Mouse (Mus musculus): ENCODE results near the gene Mroh2a. TPM values are rescaled to one million over a fixed set of nuclear protein-coding genes. Genes with fewer than 3 reads are reported as not detected.

Gene Mroh2a
- polyA plus RNA-seq, 1 experiment from 2014 or later, result 0.50 TPM

DNA sequence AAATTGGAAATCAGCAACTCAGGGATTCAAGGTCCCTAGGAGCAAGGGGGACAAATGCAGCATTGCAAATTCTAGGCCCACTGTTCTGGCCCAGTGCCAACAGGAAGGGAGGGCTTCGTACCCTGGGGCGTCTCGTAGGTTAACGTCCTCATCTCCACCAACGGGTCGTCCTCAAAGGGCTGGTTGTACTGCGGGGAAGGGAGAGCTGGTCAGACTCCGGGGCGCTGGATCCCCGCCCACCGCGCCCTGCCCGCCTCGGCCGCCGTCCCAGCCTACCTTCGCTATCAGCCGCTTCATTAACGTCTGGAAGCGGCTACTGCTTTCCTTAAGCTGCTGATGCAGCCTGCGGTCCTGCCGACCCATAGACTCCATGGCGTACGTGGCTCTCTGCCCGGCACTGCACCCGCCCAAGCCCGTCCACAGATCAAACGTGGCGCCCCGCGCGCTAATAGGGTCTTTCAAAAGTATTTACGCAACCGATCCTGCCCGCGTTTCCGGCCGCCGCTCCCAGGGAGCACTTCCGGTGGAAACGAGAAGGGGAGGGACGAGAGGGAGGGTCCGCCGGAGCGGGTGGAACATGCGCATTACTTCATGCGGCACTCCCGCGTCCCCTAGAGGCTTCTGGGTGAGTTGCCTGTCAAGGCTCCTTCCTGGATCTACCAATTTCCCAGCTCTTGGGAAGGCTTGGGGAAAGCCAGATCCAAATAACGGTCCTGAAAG, 50.5 kb downstream of the Mroh2a start, which contains the start of the genes Hjurp and Trpm8:
Gene Hjurp (minus strand): TSS at position 536 of the 720 bp plus-strand sequence.
Gene Trpm8 (plus strand): TSS at position 564 of the 720 bp plus-strand sequence.
- ATAC-seq (replicated peaks), result peak; percentile 98
- WGBS, result under 1% methylated on average over 50 of the region's 50 CpGs
- H3K4me2 ChIP-seq, result peak within 1 kb of the TSS; percentile 55
- H3K9ac ChIP-seq, result peak within 1 kb of the TSS; percentile 57
- peaks cover 22% of the 10 kb centered on the region for H3K4me1 ChIP-seq
- H3K36me3 ChIP-seq (replicated peaks), result peaks cover 7% of the 10 kb centered on the region
- H3K9me3 ChIP-seq, result peaks cover 6% of the 10 kb centered on the region; the same call in 1 of the 2 replicates
- peak within 1 kb of the TSS; percentile 42 for H3K4me3 ChIP-seq
- H3K27ac ChIP-seq, result peak within 1 kb of the TSS; percentile 64
- no peaks in the 10 kb centered on the region for H3K27me3 ChIP-seq (replicated peaks)

DNA sequence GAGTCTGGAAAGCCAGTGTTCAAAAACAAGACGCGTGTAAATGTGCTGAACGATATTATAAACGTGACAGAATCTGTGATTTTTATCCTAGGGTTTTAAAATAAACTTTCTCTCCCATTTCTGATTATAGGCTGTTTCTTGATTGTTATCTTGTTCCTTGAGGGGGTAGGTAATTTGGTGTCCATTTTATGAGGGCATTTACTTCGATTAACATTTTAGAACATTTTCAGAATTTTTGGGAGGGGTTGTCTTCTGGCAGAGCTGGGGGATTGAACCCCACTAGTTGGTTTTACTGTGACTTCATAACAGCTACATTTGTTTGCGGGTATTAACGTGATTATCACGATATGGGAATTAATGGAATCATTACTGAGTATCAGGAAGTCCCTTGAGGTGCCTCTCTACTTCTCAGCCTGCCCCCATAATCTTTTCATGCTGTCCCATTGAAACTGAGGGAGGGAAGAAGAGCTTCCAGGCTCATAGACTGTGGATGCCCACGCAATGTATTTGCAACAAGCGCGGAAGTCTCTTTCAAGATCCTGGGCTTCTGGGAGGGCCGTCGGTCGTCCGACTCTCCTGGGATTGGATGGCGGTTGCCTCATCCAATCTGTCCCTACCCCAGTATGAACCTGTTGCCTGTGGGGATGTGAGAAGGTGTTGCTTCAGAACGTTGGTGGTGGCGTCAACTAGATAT, 51.2 kb downstream of the Mroh2a start:
- peak overlapping the region; percentile 64 for H3K27ac ChIP-seq
- peaks cover 7% of the 10 kb centered on the region for H3K36me3 ChIP-seq (replicated peaks)
- 63% methylated on average over 18 of the region's 18 CpGs for WGBS
- peaks cover 6% of the 10 kb centered on the region; the same call in 1 of the 2 replicates for H3K9me3 ChIP-seq
- H3K27me3 ChIP-seq (replicated peaks), result no peaks in the 10 kb centered on the region
- peak; percentile 24 for ATAC-seq (replicated peaks)
- H3K4me2 ChIP-seq, result peak overlapping the region; percentile 55
- peaks cover 22% of the 10 kb centered on the region for H3K4me1 ChIP-seq
- H3K9ac ChIP-seq, result peak overlapping the region; percentile 57
- H3K4me3 ChIP-seq, result peak overlapping the region; percentile 42

DNA sequence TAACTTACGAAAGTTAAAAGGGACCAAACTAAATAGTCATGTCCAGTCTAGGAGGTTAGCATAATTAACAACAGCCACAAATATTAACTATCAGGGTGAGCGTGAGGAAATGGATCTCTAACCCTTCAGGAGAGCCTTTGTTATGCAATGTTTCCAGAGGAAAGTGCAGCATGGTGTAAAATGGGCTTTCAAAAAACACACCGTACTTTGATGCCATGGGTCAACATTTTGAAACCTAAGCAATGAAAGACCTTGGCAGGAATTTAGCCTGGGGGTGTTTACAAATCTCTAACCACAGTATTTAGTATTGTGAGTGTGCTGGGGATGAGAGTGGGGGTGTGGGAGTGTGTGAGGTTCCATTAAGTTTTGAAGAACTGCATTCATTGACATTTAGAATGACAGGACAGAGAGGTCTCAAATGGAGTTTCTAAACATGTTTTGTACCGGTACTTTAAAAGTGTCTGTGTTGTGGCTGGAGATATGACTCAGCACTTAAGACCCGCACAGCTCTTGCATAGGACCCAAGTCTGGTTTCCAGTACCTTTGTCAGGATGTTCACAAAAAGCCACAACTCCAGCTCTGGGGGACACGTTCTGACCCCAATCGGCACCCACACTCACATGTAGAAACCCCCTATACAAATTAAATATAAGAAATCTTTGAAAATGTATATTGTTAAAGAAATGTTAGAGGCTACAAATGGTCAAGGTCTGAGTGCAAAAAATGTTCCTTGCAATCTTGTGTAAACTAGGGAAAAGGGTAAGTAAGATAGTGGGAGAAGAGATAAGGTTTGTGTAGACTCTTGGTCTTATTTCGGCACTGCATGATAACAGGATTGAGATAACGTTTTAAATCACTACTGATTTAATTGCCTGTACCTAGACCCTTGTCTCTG, 52.6 kb downstream of the Mroh2a start:
- H3K4me2 ChIP-seq, result no peak overlapping the region
- H3K4me1 ChIP-seq, result peaks cover 22% of the 10 kb centered on the region
- no peak overlapping the region for H3K9ac ChIP-seq
- no peak overlapping the region for H3K27ac ChIP-seq
- H3K4me3 ChIP-seq, result no peak overlapping the region
- H3K27me3 ChIP-seq (replicated peaks), result no peaks in the 10 kb centered on the region
- ATAC-seq (replicated peaks), result no peak
- H3K9me3 ChIP-seq, result peaks cover 6% of the 10 kb centered on the region; the same call in 1 of the 2 replicates
- peaks cover 3% of the 10 kb centered on the region for H3K36me3 ChIP-seq (replicated peaks)
- 71% methylated on average over 9 of the region's 9 CpGs for WGBS

- H3K27ac ChIP-seq, result no peak overlapping the region
- H3K27me3 ChIP-seq (replicated peaks), result no peaks in the 10 kb centered on the region
- 75% methylated on average over 15 of the region's 15 CpGs for WGBS
- no peak overlapping the region for H3K4me3 ChIP-seq
- no peaks in the 10 kb centered on the region for H3K36me3 ChIP-seq (replicated peaks)
- peaks cover 12% of the 10 kb centered on the region; the same call in 1 of the 2 replicates for H3K9me3 ChIP-seq
- ATAC-seq (replicated peaks), result no peak
- peaks cover 22% of the 10 kb centered on the region for H3K4me1 ChIP-seq
- no peak overlapping the region for H3K4me2 ChIP-seq
- no peak overlapping the region for H3K9ac ChIP-seq
Measured at GRCm38 (mm10) chr1:88280006-88280690, 53.4 kb downstream of the Mroh2a start.

- Histone ChIP-seq H3K27me3 (replicated peaks) (no peaks in the 10 kb centered on the region), H3K4me3 (no peak overlapping the region), H3K4me1 (peaks cover 7% of the 10 kb centered on the region), H3K27ac (no peak overlapping the region), H3K36me3 (replicated peaks) (no peaks in the 10 kb centered on the region), H3K4me2 (no peak overlapping the region), H3K9me3 (peaks cover 26% of the 10 kb centered on the region), H3K9ac (no peak overlapping the region)
- WGBS, result 59% methylated on average over 3 of the region's 3 CpGs
- ATAC-seq (replicated peaks), result no peak
Measured at GRCm38 (mm10) chr1:88282301-88282700, 55.5 kb downstream of the Mroh2a start.

GRCm38 (mm10) chr1:88283376-88284227, 56.8 kb downstream of the Mroh2a start:
- WGBS, result 79% methylated on average over 15 of the region's 15 CpGs
- no peak for ATAC-seq (replicated peaks)
- Histone ChIP-seq H3K4me1 (no peaks in the 10 kb centered on the region), H3K36me3 (replicated peaks) (no peaks in the 10 kb centered on the region), H3K4me2 (no peak overlapping the region), H3K9ac (no peak overlapping the region), H3K4me3 (no peak overlapping the region), H3K9me3 (peaks cover 39% of the 10 kb centered on the region), H3K27me3 (replicated peaks) (no peaks in the 10 kb centered on the region), H3K27ac (no peak overlapping the region)

GRCm38 (mm10) chr1:88284228-88284945, 57.6 kb downstream of the Mroh2a start:
- H3K27me3 ChIP-seq (replicated peaks), result no peaks in the 10 kb centered on the region
- H3K4me2 ChIP-seq, result no peak overlapping the region
- no peaks in the 10 kb centered on the region for H3K36me3 ChIP-seq (replicated peaks)
- WGBS, result 61% methylated on average over 10 of the region's 10 CpGs
- no peak overlapping the region for H3K27ac ChIP-seq
- ATAC-seq (replicated peaks), result no peak; the same call in 1 of the 2 replicates
- H3K4me3 ChIP-seq, result no peak overlapping the region
- peaks cover 41% of the 10 kb centered on the region for H3K9me3 ChIP-seq
- H3K9ac ChIP-seq, result no peak overlapping the region
- no peaks in the 10 kb centered on the region for H3K4me1 ChIP-seq

DNA sequence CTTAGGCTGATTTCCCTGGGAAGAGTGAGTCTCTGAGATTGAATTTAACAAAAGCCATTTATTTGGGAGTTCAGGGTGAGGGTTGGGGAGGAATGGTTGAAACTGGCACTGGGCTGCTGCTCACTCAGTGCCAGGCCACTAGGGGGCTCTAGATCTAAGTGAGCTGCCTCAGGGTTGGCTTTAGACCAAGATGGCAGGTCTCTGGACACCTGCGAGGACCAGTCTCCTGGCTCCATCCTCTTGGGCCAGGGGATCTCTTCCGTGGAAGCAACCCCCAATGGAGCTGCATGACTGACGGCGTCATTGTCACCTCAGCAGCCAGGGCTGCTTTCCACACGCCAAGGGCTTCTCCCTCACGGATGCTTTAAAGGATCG, 58.1 kb downstream of the Mroh2a start:
- H3K9ac ChIP-seq, result no peak overlapping the region
- H3K4me1 ChIP-seq, result no peaks in the 10 kb centered on the region
- ATAC-seq (replicated peaks), result no peak
- H3K4me2 ChIP-seq, result no peak overlapping the region
- H3K27me3 ChIP-seq (replicated peaks), result no peaks in the 10 kb centered on the region
- no peak overlapping the region for H3K27ac ChIP-seq
- WGBS, result 63% methylated on average over 7 of the region's 7 CpGs
- H3K4me3 ChIP-seq, result no peak overlapping the region
- no peaks in the 10 kb centered on the region for H3K36me3 ChIP-seq (replicated peaks)
- H3K9me3 ChIP-seq, result peaks cover 45% of the 10 kb centered on the region

DNA sequence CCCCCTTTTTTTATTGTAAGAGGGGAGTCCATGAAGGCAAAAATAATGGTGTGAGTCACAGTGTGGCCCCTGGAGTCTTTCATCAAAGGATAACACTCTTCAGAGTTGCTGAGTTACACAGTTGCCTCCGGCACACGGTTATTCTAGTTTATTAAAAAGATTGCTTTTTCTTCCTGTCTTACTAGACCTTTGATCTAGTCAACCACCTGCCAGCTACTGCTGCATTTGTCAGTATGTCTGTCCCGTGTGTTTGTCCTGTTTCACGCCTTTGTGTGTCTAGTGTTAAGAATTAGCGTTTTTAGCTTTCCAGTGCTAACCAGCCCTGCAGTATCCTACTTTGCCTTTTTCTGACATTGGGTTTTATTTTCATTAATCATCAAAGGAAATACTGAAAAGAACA, 58.9 kb downstream of the Mroh2a start:
- H3K27ac ChIP-seq, result no peak overlapping the region
- ATAC-seq (replicated peaks), result no peak
- no peak overlapping the region for H3K4me2 ChIP-seq
- H3K36me3 ChIP-seq (replicated peaks), result no peaks in the 10 kb centered on the region
- H3K4me3 ChIP-seq, result no peak overlapping the region
- no peaks in the 10 kb centered on the region for H3K4me1 ChIP-seq
- H3K9me3 ChIP-seq, result peaks cover 51% of the 10 kb centered on the region
- H3K27me3 ChIP-seq (replicated peaks), result no peaks in the 10 kb centered on the region
- 73% methylated on average over 5 of the region's 5 CpGs for WGBS
- no peak overlapping the region for H3K9ac ChIP-seq

DNA sequence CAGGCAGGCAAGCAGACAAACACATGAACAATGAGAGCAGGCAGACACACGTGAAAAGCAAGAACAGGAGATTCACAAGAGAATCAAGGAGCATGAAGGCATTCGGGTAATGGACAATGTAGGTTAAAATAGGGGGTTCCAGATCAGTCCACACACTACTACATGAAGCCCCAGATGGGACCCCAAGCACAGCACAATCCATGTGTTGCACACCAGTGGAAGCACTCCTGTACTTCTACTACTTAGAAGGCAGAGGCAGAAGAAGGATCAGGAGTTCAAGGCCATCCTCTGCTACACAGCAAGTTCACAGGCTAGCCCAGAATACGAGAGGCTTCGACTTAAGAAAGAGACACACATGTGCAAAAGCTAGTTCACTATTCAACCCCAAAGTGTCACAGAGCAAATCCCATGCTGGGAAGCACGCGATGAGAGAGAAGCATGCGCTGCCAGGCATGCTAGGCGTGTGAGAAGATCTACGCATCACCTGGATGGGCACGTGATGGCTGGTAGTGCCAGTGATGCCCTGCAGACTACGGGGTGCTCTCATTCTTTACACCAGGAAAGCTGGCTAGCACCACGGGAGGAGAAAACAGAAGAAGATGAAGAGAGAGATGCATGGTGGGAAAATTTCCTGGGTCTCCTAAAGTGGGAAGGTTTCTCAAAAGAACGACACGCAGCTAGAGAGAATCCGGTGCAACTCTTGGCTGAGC, 59.5 kb downstream of the Mroh2a start:
- no peaks in the 10 kb centered on the region for H3K4me1 ChIP-seq
- H3K9ac ChIP-seq, result no peak overlapping the region
- no peak overlapping the region for H3K4me3 ChIP-seq
- WGBS, result 82% methylated on average over 15 of the region's 15 CpGs
- no peak overlapping the region for H3K4me2 ChIP-seq
- H3K36me3 ChIP-seq (replicated peaks), result no peaks in the 10 kb centered on the region
- H3K27me3 ChIP-seq (replicated peaks), result no peaks in the 10 kb centered on the region
- no peak for ATAC-seq (replicated peaks)
- no peak overlapping the region for H3K27ac ChIP-seq
- peaks cover 55% of the 10 kb centered on the region for H3K9me3 ChIP-seq
